Mouse (Mus musculus) layer of hippocampus, adult 9-11 months (tissue): ENCODE data around the gene Elac2.

Source experiments
- DNase-seq: peaks from one replicate; pipeline ENCODE4 v3.0.0; 2022

The Elac2 gene

GRCm38 (mm10) chr11:65028049-65028448 lies 49.2 kb downstream of the Elac2 start:
- DNase-seq, result no peak

- DNase-seq, result no peak
Measured at GRCm38 (mm10) chr11:65030201-65030600, 51.4 kb downstream of the Elac2 start.

- no peak for DNase-seq
Measured at GRCm38 (mm10) chr11:65032221-65032620, 53.4 kb downstream of the Elac2 start.

- no peak for DNase-seq
Measured at GRCm38 (mm10) chr11:65038996-65039395, 60.2 kb downstream of the Elac2 start.

- DNase-seq, result no peak
Measured at GRCm38 (mm10) chr11:65039517-65040095, 60.8 kb downstream of the Elac2 start.

GRCm38 (mm10) chr11:65040556-65040955 lies 61.7 kb downstream of the Elac2 start:
- no peak for DNase-seq

- peak; percentile 25 for DNase-seq
Measured at GRCm38 (mm10) chr11:65049090-65049489, 70.3 kb downstream of the Elac2 start.

GRCm38 (mm10) chr11:65050819-65051218 lies 72.0 kb downstream of the Elac2 start:
- no peak for DNase-seq
